Mouse (Mus musculus) left cerebral cortex, postnatal 10 days (tissue): ENCODE results near the gene Lpin3. TPM values are rescaled to one million over a fixed set of nuclear protein-coding genes. Genes with fewer than 3 reads are reported as not detected.

Source experiments
- DNase-seq, 2 experiments: peaks; one replicate each; pipeline ENCODE4 v3.0.0; 2021 to 2022; ENCODE audit warnings: low spot score in 2 of 2, mixed read lengths in 1 of 2; ENCODE audit errors: extremely low spot score in 1 of 2
- intact Hi-C: fragments of 180-260 bp; cut with DNase I; formaldehyde crosslinking; loops from one replicate; pipeline ENCODE4 v1.15.1; 2025
- total RNA-seq, 2 experiments: library from RNA; stranded (reverse); gene quantifications; 2 replicates each; pipeline ENCODE4 v1.2.3; 2021

Lpin3 gene
- total RNA-seq, 2 experiments from 2014 or later = 0.34 to 0.36 TPM

DNA sequence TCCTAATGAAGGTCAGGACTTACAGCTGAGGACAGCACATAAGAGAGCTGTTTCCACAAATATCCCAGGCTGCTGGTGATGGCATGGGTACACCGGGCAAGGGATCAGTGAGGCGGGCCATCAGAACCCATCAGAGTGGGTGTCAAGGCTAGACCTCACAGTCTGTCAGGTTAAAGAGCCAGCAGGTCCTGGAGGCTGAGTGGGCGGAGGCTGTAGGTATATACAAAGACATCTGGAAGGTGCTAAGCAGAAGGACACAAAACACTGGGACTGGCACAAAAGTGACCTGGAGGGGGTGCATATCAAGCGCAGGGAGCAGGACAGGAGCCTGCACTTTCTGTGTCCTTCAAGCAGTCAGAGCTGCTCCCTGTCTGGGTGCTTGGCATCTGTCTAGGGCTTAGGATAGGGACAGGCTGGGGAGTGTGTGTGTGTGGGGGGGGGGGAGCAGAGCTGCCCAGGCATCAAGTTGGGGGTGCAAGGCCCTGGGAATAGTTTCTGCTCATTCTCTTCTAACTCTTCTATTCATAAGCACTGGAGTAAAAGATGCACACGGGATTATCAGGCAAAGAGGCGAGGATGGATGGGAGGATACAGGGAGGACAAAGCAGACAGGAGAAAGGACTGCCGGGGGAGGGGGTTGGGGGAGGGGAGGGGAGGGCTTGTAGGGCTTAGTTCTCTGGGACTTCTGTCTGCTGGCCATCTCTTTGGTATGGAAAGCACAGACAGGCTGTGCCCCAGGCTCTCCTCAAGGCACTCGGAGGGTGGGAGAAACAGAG, 37.9 kb downstream of the Lpin3 start:
- intact Hi-C loops = no loop called here
- DNase-seq = no peak

DNA sequence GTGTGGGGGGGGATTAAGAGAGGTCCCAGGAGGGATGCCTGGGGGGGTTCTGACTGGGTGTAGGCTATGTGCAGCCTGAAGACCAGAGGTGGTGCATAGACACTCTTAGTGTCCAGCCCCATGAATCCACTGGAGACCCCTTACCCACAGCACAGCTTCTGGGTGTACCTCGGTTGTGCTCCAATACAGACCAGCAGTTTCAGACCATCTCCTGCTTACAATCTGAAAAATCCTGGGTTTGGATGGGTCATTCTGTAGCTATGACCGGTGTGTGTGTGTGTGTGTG, 38.4 kb downstream of the Lpin3 start:
- intact Hi-C loops = no loop called here
- DNase-seq = no peak

DNA sequence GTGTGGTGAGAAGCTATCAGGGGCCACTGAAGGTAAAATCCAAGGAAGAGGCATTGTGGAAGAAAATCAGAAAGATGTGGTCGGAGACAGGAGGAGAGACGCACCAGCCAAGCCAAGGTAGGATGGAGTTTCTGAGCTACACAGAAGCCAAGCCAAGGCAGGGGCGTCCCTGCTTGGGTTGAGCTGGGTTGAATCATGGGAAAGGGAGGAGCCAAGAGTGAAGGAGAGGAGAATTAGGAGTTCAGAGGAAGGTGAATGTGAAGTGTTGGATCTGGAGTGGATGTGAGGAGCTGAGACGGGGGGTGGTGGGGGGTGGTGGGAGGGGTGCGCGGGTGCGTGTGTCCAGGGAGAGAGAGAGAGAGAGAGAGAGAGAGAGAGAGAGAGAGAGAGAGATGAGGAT, 40.8 kb downstream of the Lpin3 start:
- intact Hi-C loops = no loop called here
- no peak for DNase-seq

DNA sequence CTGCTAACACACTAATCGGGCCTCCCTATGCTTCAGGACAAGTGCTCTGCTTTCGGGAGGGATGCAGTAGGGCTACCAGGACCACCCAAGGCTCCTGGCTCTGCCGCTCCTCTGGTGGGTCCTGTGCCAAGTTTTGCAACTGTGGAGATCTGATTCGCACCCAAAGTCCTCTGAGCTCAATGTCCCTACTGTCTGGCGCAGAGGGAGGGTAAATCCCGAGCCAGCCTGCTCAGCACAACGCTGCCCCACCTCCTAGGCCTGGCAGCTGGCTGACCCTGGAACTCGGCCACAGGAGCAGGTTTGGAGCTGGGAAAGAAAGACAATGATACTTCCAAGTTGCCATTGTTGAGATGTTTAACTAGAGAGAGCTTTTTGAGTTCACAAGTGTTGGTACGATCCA, 44.7 kb downstream of the Lpin3 start:
- intact Hi-C loops = no loop called here
- DNase-seq = peak; percentile 38 to 48

DNA sequence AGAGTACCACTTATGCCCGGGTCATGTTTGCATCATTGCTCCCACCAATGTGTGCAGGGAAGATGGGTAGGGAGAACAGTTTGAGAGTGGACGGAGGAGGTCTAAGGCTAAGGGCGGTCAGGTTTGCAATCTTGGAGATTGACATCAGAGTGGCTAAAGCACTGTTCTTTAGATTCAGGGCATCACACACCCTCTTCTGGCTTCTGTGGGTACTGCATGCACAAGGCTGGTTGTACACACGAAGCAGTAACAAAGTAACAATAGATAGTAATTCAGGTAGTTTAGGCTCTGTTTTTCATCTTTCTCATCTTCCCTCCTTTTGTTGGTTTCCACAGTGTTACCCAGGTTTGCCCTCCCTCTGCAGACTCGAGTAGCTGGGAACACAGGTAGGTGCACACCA, 50.9 kb downstream of the Lpin3 start:
- intact Hi-C loops = no loop called here
- no peak for DNase-seq

DNA sequence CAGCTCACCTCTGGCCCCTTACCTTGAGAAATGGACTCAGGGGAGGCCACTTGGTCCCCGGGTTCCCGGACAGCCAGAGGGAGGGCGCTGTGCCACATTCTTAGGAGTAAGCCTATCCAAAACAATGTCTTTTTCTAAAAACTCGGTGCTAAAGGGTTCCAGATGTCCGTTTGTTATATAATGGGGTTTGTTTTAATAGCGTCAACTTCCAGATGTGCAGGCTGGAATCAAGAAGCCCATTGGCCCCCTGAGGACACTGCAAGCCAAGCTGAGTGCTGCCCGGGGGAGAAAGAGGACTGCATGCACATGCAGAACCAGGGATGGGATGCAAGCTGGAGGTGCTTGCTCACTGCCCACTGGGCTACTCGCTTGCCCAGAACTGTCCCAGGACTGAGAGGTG, 51.9 kb downstream of the Lpin3 start:
- intact Hi-C loops = no loop called here
- DNase-seq = no peak

DNA sequence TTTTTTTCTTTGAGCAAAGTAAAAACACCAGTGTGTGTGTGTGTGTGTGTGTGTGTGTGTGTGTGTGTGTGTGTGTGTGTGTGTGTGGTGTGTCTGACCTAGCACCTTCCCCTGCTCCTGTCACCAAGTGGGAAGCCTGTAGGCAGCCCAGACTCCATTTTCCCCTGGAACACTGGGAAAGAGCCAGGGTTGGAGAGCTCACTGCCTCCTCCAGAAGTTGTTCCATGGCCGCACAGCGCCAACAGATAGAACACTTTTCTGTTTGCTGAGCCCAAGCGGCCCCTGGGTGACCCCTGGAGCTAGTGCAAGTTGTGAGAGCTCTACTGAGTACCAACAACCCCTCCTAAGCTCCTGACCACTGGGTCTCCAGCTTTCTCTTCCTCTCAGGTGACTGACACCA, 52.5 kb downstream of the Lpin3 start:
- intact Hi-C loops = no loop called here

DNA sequence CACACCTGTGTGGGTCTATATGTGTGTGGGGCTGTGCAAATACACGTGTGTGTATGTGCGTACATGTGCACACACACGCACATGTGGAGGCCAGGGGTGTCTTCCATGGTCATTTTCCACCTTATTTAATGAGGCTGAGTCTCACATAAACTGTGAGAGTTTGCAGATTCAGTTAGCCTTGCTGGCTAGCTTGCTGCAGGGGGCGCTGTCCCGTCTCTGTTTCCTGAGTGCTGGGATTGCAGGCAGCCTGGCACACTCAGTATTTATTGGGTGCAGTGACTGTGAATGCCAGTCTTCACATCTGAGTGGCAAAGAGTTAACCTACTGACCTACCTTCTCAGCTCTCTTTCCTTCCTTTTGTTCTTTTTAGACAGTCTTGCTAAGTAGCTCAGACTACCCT, 53.4 kb downstream of the Lpin3 start:
- no peak for DNase-seq
- intact Hi-C loops = no loop called here

More for the DNA sequence above, 52.5 kb downstream of the Lpin3 start:
- no peak for DNase-seq

DNA sequence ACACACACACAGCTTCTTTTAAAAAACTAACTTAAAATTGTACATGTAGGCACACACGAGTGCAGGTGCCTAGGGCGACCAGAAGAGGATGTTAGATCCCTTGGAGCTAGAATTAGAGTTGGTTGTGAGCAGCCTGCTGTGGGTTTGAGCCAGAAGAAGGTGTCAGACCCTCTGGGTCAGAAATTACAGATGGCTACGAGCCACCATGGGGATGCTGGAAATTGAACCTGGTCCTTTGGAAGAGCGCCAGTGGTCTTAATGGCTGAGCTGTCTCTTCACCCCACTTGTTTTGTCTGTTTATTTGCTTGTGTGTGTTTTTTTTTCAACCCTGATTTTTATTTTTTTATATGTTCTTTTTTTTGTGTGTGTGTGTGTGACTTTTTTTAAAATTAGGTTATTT, 54.0 kb downstream of the Lpin3 start:
- DNase-seq = no peak
- intact Hi-C loops = no loop called here

DNA sequence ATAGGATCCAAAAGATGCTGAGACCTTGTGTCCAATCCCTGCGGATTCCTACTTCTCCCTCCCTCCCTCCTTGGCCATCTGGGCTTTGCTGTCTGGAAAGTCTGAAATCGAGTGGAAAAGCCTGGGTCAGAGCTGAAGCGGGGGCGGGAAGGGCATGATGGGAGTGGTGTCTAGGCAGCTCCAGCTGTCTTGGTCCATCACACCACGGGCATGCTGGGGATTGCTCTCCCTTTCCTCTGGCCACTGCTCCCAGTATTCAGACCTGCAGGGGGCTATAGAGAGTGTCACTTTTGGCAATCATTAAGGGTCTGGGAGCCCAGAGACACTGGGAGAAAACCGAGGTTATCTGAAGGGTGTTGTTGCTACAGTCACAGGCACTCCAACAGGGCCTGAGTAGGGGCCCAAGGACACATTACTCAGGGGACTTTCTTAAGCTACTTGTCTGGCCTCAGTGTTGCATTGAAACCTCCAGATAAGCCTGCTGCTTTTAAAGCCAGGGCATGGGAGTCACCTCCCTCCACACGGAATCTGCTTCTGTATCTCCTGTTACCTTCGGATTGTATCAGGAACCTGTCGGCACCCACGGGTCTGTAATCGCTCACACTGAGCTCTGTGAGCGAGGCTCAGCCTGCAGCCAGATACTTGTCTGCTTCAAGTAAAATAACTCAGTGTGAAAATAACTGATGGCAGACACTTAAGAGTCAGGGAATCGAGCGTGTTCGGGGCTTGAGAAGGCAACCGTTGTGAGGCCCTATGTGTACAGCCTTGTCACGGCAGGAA, 60.6 kb downstream of the Lpin3 start:
- intact Hi-C loops = no loop called here
- peak in 1 of 2 experiments; percentile 39 for DNase-seq

DNA sequence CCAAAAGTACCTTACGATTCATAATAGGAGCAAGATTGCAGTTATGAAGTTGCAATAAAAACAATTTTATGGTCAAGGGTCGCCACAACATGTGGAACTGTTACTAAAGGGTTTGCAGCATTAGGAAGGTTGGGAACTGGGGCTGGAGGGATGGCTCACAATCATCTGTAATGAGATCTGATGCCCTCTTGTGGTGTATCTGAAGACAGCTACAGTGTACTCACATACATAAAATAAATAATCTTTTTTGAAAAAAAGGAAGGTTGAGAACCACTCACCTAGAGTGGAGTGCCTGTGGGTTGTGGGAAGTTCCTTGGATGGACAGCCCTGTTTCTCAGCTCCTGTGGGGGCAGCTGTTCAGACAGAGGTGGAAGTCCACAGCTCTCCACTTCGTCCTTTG, 62.0 kb downstream of the Lpin3 start:
- DNase-seq = no peak
- intact Hi-C loops = no loop called here

DNA sequence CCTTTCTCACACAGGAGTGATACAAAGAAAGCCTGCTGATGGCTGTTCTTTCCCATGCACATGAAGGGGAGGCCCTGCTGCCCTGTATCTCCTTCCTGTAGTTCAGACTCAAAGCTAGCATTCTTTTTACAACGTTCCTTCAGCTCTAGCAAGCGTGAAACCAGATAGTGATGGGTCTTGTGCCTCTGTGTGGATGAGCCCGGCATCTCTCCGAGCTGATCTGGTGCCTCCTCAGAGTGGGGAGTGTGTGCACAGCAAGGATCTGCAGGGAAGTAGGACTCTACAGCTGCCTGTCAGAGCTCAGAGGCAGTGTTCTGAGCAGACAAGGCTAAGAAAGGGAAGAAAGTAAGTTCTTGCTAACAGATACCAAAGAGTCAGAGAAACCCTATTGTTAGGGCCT, 71.1 kb downstream of the Lpin3 start:
- intact Hi-C loops = no loop called here
- DNase-seq = no peak

DNA sequence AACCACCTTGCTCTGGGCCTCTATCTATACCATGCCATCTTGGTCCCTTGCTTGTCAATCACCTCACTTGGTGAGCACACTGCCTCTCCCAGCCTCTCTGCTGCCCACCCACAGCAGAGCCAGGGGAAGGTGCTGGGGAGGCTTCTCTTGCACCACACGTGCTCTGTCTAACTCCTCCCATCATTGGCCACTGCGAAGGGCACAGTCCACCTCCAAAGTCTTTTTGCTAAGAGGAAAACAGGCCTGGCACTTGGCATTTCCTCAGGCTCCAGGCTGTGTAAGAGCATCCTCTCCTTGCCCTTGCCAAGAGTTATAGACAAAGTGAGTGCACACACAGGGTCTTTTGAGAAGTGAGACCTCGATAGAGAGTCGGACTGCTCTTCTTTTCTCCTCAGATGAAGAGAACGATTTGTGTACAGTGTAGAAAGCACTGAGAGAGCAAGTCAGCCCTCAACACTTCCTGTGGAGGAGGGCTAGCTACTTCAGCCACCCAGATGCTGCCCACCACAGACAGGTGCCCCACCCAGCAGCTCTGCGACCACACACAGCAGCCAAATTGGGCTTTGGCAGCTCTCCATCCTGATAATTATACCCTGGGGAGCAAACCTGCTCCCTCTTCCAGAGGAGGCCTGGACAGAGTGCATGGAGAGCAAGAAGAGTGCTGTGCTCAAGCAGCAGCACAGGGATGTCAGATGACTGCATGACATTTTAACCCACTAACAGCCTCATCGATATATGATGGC, 72.8 kb downstream of the Lpin3 start:
- peak in 1 of 2 experiments; percentile 44 for DNase-seq
- intact Hi-C loops = no loop called here

DNA sequence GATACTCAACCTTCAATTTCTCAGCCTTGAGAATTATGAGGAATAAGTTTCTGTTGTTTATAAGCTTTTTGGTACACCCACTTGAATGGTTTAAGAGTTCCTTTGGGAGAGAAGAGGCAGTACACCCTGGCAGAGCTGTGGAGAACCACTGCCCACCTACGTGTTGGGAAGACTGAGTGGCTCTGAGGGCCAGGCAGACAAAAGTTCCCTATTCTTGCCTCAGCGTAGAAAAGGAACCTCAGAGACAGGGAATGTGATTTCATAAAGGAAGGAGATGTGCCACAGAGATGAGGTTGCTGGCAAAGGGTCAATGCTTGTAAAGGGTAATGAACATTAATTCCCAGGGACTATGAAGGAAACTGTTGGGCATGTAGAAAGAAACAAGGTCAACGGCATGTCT, 74.1 kb downstream of the Lpin3 start:
- no peak for DNase-seq
- intact Hi-C loops = no loop called here

DNA sequence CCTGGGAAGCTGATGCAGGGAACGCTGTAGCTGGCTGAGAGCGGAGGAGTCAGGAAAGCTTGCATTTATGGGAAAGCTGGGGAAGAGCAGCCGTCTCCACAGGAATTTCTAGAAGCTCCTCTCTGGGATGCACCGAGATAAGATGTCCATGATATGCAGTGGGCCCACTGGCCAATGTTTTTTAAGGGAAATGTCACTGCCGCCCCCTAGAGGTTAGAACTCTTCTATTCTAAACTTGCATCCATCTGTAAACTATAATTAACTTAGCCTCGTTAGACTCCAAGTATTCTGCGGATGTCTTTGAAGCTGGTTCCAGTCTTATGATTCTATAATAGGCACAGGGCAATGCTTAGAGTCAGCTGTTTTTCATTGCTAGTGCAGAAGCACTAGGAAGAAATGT, 74.9 kb downstream of the Lpin3 start:
- intact Hi-C loops = no loop called here
- peak; percentile 41 to 70 for DNase-seq

Other genes with a start within 250 kb of the Lpin3 start
- 10 to 100 TPM; 75.5 to 77.0 TPM for gene Top1, start 234.8 kb upstream of the Lpin3 start, total RNA-seq
- gene Plcg1, start 149.4 kb upstream of the Lpin3 start, total RNA-seq = 100 to 1,000 TPM; 123 to 130 TPM
- 10 to 100 TPM; 66.7 to 78.4 TPM for gene Zhx3, start 7.7 kb upstream of the Lpin3 start, total RNA-seq
- under 1 TPM; 0.47 to 0.66 TPM for gene Emilin3, start 31.7 kb downstream of the Lpin3 start, total RNA-seq
- gene Chd6, start 228.4 kb downstream of the Lpin3 start, total RNA-seq = 10 to 100 TPM; 53.4 to 54.2 TPM